ENCODE assay signal across 8 mouse cellular contexts in the genomic region with DNA sequence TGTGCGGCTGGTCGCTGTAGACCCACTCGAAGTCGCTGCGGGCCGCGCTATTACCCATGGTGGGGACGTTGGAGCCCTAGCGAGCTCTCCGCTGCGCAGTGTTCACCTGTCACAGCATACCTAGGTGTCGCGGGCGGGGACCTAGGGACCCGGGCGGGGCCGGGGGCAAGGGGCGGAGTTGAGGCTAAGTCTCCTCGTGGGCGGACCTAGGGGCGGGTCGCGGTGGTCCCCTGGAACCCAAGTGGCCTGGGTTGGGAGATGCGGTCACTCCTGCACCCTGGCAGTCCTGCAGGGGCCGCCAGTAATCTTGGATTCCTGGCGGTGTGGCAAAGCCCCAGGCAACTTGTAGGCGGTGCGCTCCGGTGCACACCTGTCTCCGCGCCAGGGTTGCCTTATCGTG. TPM values are rescaled to one million over a fixed set of nuclear protein-coding genes. Genes with fewer than 3 reads are reported as not detected.
DNase-seq lines count a peak whose midpoint lies in the region; ATAC-seq and TF ChIP-seq lines count a peak whose summit lies in the region.

TSS of gene Degs2 (minus strand) at position 131 of the 400 bp plus-strand sequence.

- peak within 1 kb of the TSS; percentile 38 for H3K9ac ChIP-seq in hindbrain, embryonic 16.5 days (ENCODE audit: low read depth, low read length)
- H3K9ac ChIP-seq in liver, embryonic 13.5 days, result no peak within 1 kb of the TSS

- peak within 1 kb of the TSS; percentile 81 for H3K4me3 ChIP-seq in E14TG2a.4 (replicated peaks; ENCODE audit: low read length)
- 0 out of 2 replicates have a peak within 1 kb of the TSS, but pooled peaks have one; percentile 24 for H3K4me3 ChIP-seq in brown adipose tissue, adult 24 weeks (ENCODE audit: insufficient read depth, low read depth, low read length)
- peak within 1 kb of the TSS; percentile 41 for H3K4me3 ChIP-seq in hindbrain, embryonic 16.5 days (ENCODE audit: low read length)
- peak within 1 kb of the TSS; percentile 13; the same call in 1 of the 2 replicates for H3K4me3 ChIP-seq in liver, embryonic 13.5 days (replicated peaks)

- ATAC-seq in hindbrain, embryonic 16.5 days, result peak; percentile 45
- no peak for ATAC-seq in liver, embryonic 13.5 days (ENCODE audit: low read depth)

- H3K4me1 ChIP-seq in E14TG2a.4 (replicated peaks; ENCODE audit: low read depth, low read length), result peaks cover 26% of the 10 kb centered on the region
- peaks cover 3% of the 10 kb centered on the region; the same call in 1 of the 2 replicates for H3K4me1 ChIP-seq in brown adipose tissue, adult 24 weeks (ENCODE audit: control insufficient read depth, insufficient read depth, insufficient read length, low read length)
- peaks cover 10% of the 10 kb centered on the region for H3K4me1 ChIP-seq in hindbrain, embryonic 16.5 days (ENCODE audit: control insufficient read depth, insufficient read depth, low read depth, low read length)
- H3K4me1 ChIP-seq in liver, embryonic 13.5 days (replicated peaks), result no peaks in the 10 kb centered on the region

- TF ChIP-seq CTCF in E14TG2a.4 (conservative IDR thresholded peaks at IDR 0.05; ENCODE audit: low read length), result no peak

- no peaks in the 10 kb centered on the region for H3K9me3 ChIP-seq in E14TG2a.4 (ENCODE audit: low read length)
- H3K9me3 ChIP-seq in hindbrain, embryonic 16.5 days (ENCODE audit: control insufficient read depth, low read length), result no peaks in the 10 kb centered on the region
- H3K9me3 ChIP-seq in liver, embryonic 13.5 days (replicated peaks), result no peaks in the 10 kb centered on the region

- 3% methylated on average over 32 of the region's 32 CpGs for whole genome bisulfite sequencing in hindbrain, embryonic 16.5 days
- 2% methylated on average over 32 of the region's 32 CpGs for WGBS in liver, embryonic 13.5 days (ENCODE audit: insufficient replicate concordance)

- H3K27me3 ChIP-seq in E14TG2a.4 (ENCODE audit: insufficient read depth, low read length), result peaks cover 55% of the 10 kb centered on the region
- peaks cover 23% of the 10 kb centered on the region for H3K27me3 ChIP-seq in hindbrain, embryonic 16.5 days (replicated peaks; ENCODE audit: control insufficient read depth, insufficient read depth, low read length)
- H3K27me3 ChIP-seq in liver, embryonic 13.5 days, result peaks cover 55% of the 10 kb centered on the region

- H3K27ac ChIP-seq in brown adipose tissue, adult 24 weeks (replicated peaks; ENCODE audit: low read depth, low read length), result no peak within 1 kb of the TSS
- H3K27ac ChIP-seq in hindbrain, embryonic 16.5 days (ENCODE audit: low read depth, low read length), result no peak within 1 kb of the TSS
- H3K27ac ChIP-seq in liver, embryonic 13.5 days, result no peak within 1 kb of the TSS

- no peaks in the 10 kb centered on the region for H3K36me3 ChIP-seq in E14TG2a.4 (ENCODE audit: insufficient read depth, low read length)
- no peaks in the 10 kb centered on the region for H3K36me3 ChIP-seq in hindbrain, embryonic 16.5 days (ENCODE audit: control insufficient read depth, insufficient read depth, low read length)
- H3K36me3 ChIP-seq in liver, embryonic 13.5 days, result no peaks in the 10 kb centered on the region

- H3K4me2 ChIP-seq in hindbrain, embryonic 16.5 days (ENCODE audit: low read length), result peak within 1 kb of the TSS; percentile 58
- H3K4me2 ChIP-seq in liver, embryonic 13.5 days, result peak within 1 kb of the TSS; percentile 38

- DNase-seq in liver, embryonic 13.5 days, result no peak
- peak; percentile 29 for DNase-seq in retina, postnatal 1 day
- no peak for DNase-seq in left cerebral cortex, adult 9 months (ENCODE audit: low spot score in 2 of 2)
- no peak for DNase-seq in adrenal gland, postnatal 25 days
- DNase-seq in right cerebral cortex, adult 18-20 months, result no peak

RNA-seq across cellular contexts. Expression of gene Degs2, which starts in this region (rescaled TPM):
- polyA plus RNA-seq in brown adipose tissue, adult 24 weeks (2012; ENCODE audit: insufficient read depth, insufficient read length, missing spikeins), result not detected in 2 replicates
- polyA plus RNA-seq in hindbrain, embryonic 16.5 days (2015; fragmentation: Nextera tagmentation; extraction: Ambion mirVana), result 1.8 and 2.5 TPM in 2 replicates
- polyA plus RNA-seq in liver, embryonic 13.5 days (2015; fragmentation: Nextera tagmentation; extraction: Ambion mirVana), result 0.12 and 0.16 TPM in 2 replicates
- not detected in 2 replicates for total RNA-seq in adrenal gland, postnatal 25 days (2021)

Comparison
In these comparisons a context has a peak if more than half of its experiments do, and no peak if none do; other contexts are left out.
1. H3K4me3 ChIP-seq: peak in every context shown above with its lines; median percentile 81 in E14TG2a.4; 41 in hindbrain, embryonic 16.5 days; 24 in brown adipose tissue, adult 24 weeks; 13 in liver, embryonic 13.5 days.